Mouse (Mus musculus) liver, embryonic 14.5 days (tissue): ENCODE measurements around the gene Mgat4b.

Experiments
- CTCF ChIP-seq: IDR thresholded peaks from 2 replicates; pipeline ENCODE4 v1.5.1; 2016; ENCODE audit warnings: antibody characterized with exemption, low read depth, control low read depth
- EP300 ChIP-seq: IDR thresholded peaks from 2 replicates; pipeline ENCODE4 v1.6.1; 2016; ENCODE audit warnings: antibody characterized with exemption, low read depth

- TF ChIP-seq CTCF, result no peak
- TF ChIP-seq EP300, result no peak
These were observed 16.6 kb upstream of the Mgat4b start for GRCm38 (mm10) chr11:50194070-50194469.
